Mouse (Mus musculus): ENCODE measurements at regions not wholly inside any gene's neighbourhood (a gene's known extent, or its start where the extent isn't known, plus 50 kb on each side); places are given as distances from the start of the nearest gene placed in this dataset.

GRCm38 (mm10) chr1:7591327-7591726 lies 2783.6 kb downstream of the Gm37988 start:
- no peak for TF ChIP-seq POLR2A (IDR thresholded peaks at IDR 0.05; ENCODE audit: borderline replicate concordance, extremely low read depth, insufficient read depth, insufficient read length)
- H3K36me3 ChIP-seq (ENCODE audit: control insufficient read depth, insufficient read depth, low read length) = no peaks in the 10 kb centered on the region
- DNase-seq (ENCODE audit: low spot score) (no peak), ATAC-seq (ENCODE audit: low FRiP score, low read depth) (no peak)
- no peaks in the 10 kb centered on the region for H3K9me3 ChIP-seq (ENCODE audit: control insufficient read depth, low read length)
- H3K4me1 ChIP-seq (ENCODE audit: control insufficient read depth, insufficient read depth, low read length) = no peaks in the 10 kb centered on the region
- no peak overlapping the region for H3K27ac ChIP-seq (replicated peaks; ENCODE audit: low read depth, low read length)
- no peak overlapping the region for H3K4me2 ChIP-seq (replicated peaks; ENCODE audit: low read depth, low read length, severe bottlenecking)
- no peak overlapping the region for H3K4me3 ChIP-seq (replicated peaks; ENCODE audit: low read length)
- no peaks in the 10 kb centered on the region for H3K27me3 ChIP-seq (ENCODE audit: control insufficient read depth, insufficient read depth, low read length)
- H3K9ac ChIP-seq (ENCODE audit: low read depth, low read length, severe bottlenecking) = no peak overlapping the region

All from limb, embryonic 14.5 days (tissue).